Mouse (Mus musculus) heart, embryonic 11.5 days (tissue): ENCODE results near the gene Nav1. TPM values are rescaled to one million over a fixed set of nuclear protein-coding genes. Genes with fewer than 3 reads are reported as not detected.

Source experiments
- microRNA-seq: library from miRNA; unstranded; fragments of <30 nt; microRNA quantifications from one replicate; pipeline ENCODE4, GENCODE M21; 2016; ENCODE audit warnings: borderline number of aligned reads
- polyA plus RNA-seq: library from polyadenylated mRNA; unstranded; fragments of >200 nt; fragmentation: Nextera tagmentation; extraction: Ambion mirVana; gene quantifications from 2 replicates; pipeline ENCODE4 v1.2.1, GENCODE M21; 2014

The Nav1 gene
- polyA plus RNA-seq, 1 experiment from 2014 or later = 25.2 TPM

Small RNAs within 50 kb of the gene (microRNA-seq; reads per million reads assigned to microRNA genes)
- gene Mir1231 = 4.0 reads per million, percentile 35 among the genes with 10 or more reads in this experiment

Other genes starting within 250 kb of the Nav1 start
- 25.6 and 27.0 TPM in 2 replicates for gene Shisa4, start 232.1 kb downstream of the Nav1 start, polyA plus RNA-seq
- 111 and 132 TPM in 2 replicates for gene Ipo9, start 176.8 kb downstream of the Nav1 start, polyA plus RNA-seq
- 183 and 209 TPM in 2 replicates for gene Csrp1, start 112.8 kb upstream of the Nav1 start, polyA plus RNA-seq
- gene Phlda3, start 158.8 kb upstream of the Nav1 start, polyA plus RNA-seq = 61.5 and 68.1 TPM in 2 replicates
- 3,442 and 3,640 TPM in 2 replicates for gene Tnni1, start 172.1 kb upstream of the Nav1 start, polyA plus RNA-seq
- gene Lad1, start 211.3 kb upstream of the Nav1 start, polyA plus RNA-seq = 2.3 and 3.1 TPM in 2 replicates
- 3,916 and 3,947 TPM in 2 replicates for gene Tnnt2, start 229.1 kb upstream of the Nav1 start, polyA plus RNA-seq